Mouse (Mus musculus) stomach, embryonic 15.5 days (tissue): ENCODE results near the gene Spats2l. TPM values are rescaled to one million over a fixed set of nuclear protein-coding genes. Genes with fewer than 3 reads are reported as not detected.
A peak's percentile ranks its signal among the peaks of the same experiment; 100 is the strongest.

ENCODE experiments used
- ATAC-seq: fragments of 200-750 bp; cut with Nextera tagmentation; 2 replicates; pipeline ENCODE4 v1.8.0; 2017; ENCODE audit warnings: low read depth, moderate number of reproducible peaks, moderate TSS enrichment; ENCODE audit not compliant: insufficient read depth, low FRiP score
- H3K27ac ChIP-seq: fragments of 300-500 bp; sonication (generic); 2 replicates; pipeline ENCODE4 v1.5.1; 2015; ENCODE audit warnings: mild to moderate bottlenecking, inconsistent platforms
- H3K27me3 ChIP-seq: fragments of 300-500 bp; sonication (generic); replicated peaks from 2 replicates; pipeline ENCODE4 v1.6.1; 2015; ENCODE audit warnings: inconsistent platforms
- H3K36me3 ChIP-seq: fragments of 300-500 bp; sonication (generic); 2 replicates; pipeline ENCODE4 v1.6.1; 2015; ENCODE audit warnings: inconsistent platforms
- H3K4me1 ChIP-seq: fragments of 300-500 bp; sonication (generic); 2 replicates; pipeline ENCODE4 v1.6.1; 2015; ENCODE audit warnings: inconsistent platforms
- H3K4me2 ChIP-seq: fragments of 300-500 bp; sonication (generic); 2 replicates; pipeline ENCODE4 v1.6.1; 2015; ENCODE audit warnings: mild to moderate bottlenecking, inconsistent platforms
- H3K4me3 ChIP-seq: fragments of 300-500 bp; sonication (generic); replicated peaks from 2 replicates; pipeline ENCODE4 v1.5.1; 2015; ENCODE audit warnings: inconsistent platforms
- H3K9ac ChIP-seq: fragments of 300-500 bp; sonication (generic); 2 replicates; pipeline ENCODE4 v1.6.1; 2015; ENCODE audit warnings: inconsistent platforms
- H3K9me3 ChIP-seq: fragments of 300-500 bp; sonication (generic); 2 replicates; pipeline ENCODE4 v1.6.1; 2016; ENCODE audit warnings: inconsistent platforms
- WGBS: fragments of 180-500 bp; shearing (Covaris S2); methylation state at CpG from one replicate; pipeline ENCODE4 v1.1.7; 2015; 5-methylcytosine and 5-hydroxymethylcytosine counted together
- polyA plus RNA-seq: library from polyadenylated mRNA; unstranded; fragments of >200 nt; fragmentation: Nextera tagmentation; extraction: Ambion mirVana; gene quantifications from 2 replicates; pipeline ENCODE4 v1.2.1, GENCODE M21; 2015

The Spats2l gene
- polyA plus RNA-seq, 1 experiment from 2014 or later: 89.8 TPM

DNA sequence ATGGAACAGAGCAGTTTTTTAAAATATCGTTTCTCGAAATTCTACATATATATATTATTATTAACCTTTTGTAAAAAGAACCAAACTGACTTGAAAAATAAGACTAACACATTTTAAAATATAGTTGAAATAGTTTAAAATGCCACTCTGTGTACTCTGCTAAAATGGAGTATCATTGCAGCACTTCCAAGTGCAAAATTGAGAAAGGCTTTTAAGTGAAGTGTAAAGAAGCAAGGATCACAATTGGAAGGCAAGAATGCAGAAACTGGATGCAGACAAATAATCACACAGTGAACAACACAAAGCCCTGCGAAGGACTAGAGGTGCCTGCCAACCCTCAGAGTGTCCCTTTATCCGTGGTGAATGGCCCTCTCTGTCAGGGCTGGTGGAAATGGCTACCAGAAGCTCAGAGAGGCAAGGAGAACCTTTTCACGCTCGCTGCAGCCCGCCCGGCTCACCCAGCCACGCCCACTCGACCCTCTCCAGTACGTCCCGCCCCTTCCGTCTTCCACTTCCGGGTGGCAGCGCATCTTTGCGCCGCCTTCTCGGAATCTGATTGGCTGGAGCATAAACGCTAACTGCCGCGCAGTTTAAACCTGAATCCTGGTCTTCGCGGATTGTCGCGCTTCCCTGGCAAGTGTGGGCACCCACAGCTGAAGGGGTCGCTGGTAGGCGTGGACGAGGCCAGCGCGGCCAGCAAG is 221.6 kb downstream of the Spats2l start, which contains the start of gene Sgo2a:
Gene Sgo2a, plus strand, starts transcription at position 540 of the 701 bp plus-strand sequence.
- Histone ChIP-seq H3K9ac (peak within 1 kb of the TSS; percentile 62), H3K9me3 (no peaks in the 10 kb centered on the region), H3K27ac (peak within 1 kb of the TSS; percentile 66; the same call in 1 of the 2 replicates), H3K4me1 (peaks cover 11% of the 10 kb centered on the region), H3K36me3 (no peaks in the 10 kb centered on the region), H3K4me3 (peak within 1 kb of the TSS; percentile 81), H3K4me2 (peak within 1 kb of the TSS; percentile 83), H3K27me3 (no peaks in the 10 kb centered on the region)
- ATAC-seq: peak; percentile 97
- WGBS: 6% methylated on average over 30 of the region's 30 CpGs

GRCm38 (mm10) chr1:57996133-57996615 is 222.2 kb downstream of the Spats2l start:
- peaks cover 11% of the 10 kb centered on the region for H3K4me1 ChIP-seq
- H3K36me3 ChIP-seq: 0 out of 2 replicates have a peak, but pooled peaks cover 3% of the 10 kb centered on the region
- peak overlapping the region; percentile 83 for H3K4me2 ChIP-seq
- peak; percentile 79; the same call in 1 of the 2 replicates for ATAC-seq
- H3K9ac ChIP-seq: peak overlapping the region; percentile 62
- H3K9me3 ChIP-seq: no peaks in the 10 kb centered on the region
- peak overlapping the region; percentile 81 for H3K4me3 ChIP-seq
- under 1% methylated on average over 29 of the region's 29 CpGs for WGBS
- no peaks in the 10 kb centered on the region for H3K27me3 ChIP-seq
- H3K27ac ChIP-seq: peak overlapping the region; percentile 66; the same call in 1 of the 2 replicates

Other genes with a start within 250 kb of the Spats2l start
- 14.0 and 16.1 TPM in 2 replicates for gene Sgo2a, start 221.8 kb downstream of the Spats2l start, polyA plus RNA-seq
- 13.3 and 14.2 TPM in 2 replicates for gene Kctd18, start 244.8 kb downstream of the Spats2l start, polyA plus RNA-seq